21 mouse cellular contexts compared by ENCODE assay signal in genomic region chr17:31334509-31335260, GRCm38 (mm10). TPM values are rescaled to one million over a fixed set of nuclear protein-coding genes. Genes with fewer than 3 reads are reported as not detected.
DNase-seq lines count a peak whose midpoint lies in the region; ATAC-seq and TF ChIP-seq lines count a peak whose summit lies in the region.
"Had no signal": no experiment of that assay in that cellular context is flagged by ENCODE, and none has a peak within 500 bp of the region (broad histone marks: within the 10 kb centered on the region; RNA-seq: fewer than 3 reads in every experiment).

No protein-coding gene starts in this region.

- ATAC-seq in forebrain, postnatal 0 days, result peak; percentile 90
- ATAC-seq: lung, postnatal 0 days; midbrain, embryonic 13.5 days had no signal

- no peaks in the 10 kb centered on the region for H3K4me1 ChIP-seq in forebrain, postnatal 0 days (ENCODE audit: insufficient read depth)
- H3K4me1 ChIP-seq in forebrain, embryonic 10.5 days, result peaks cover 10% of the 10 kb centered on the region
- H3K4me1 ChIP-seq: embryonic facial prominence, embryonic 13.5 days; midbrain, embryonic 13.5 days; neural tube, embryonic 13.5 days had no signal

- H3K9me3 ChIP-seq in forebrain, postnatal 0 days (ENCODE audit: low read length), result no peaks in the 10 kb centered on the region
- H3K9me3 ChIP-seq in forebrain, embryonic 10.5 days, result no peaks in the 10 kb centered on the region; the same call in 1 of the 2 replicates
- H3K9me3 ChIP-seq: heart, embryonic 10.5 days; midbrain, embryonic 13.5 days; neural tube, embryonic 13.5 days had no signal

- H3K4me2 ChIP-seq in forebrain, postnatal 0 days (ENCODE audit: low read depth), result no peak overlapping the region
- H3K4me2 ChIP-seq: embryonic facial prominence, embryonic 13.5 days; midbrain, embryonic 13.5 days; neural tube, embryonic 13.5 days had no signal

- H3K36me3 ChIP-seq in forebrain, postnatal 0 days (ENCODE audit: insufficient read depth), result no peaks in the 10 kb centered on the region; the same call in 1 of the 2 replicates
- no peaks in the 10 kb centered on the region for H3K36me3 ChIP-seq in forebrain, embryonic 10.5 days (replicated peaks)
- H3K36me3 ChIP-seq: embryonic facial prominence, embryonic 13.5 days; heart, embryonic 10.5 days had no signal

- 71% methylated on average over 11 of the region's 11 CpGs for WGBS in forebrain, postnatal 0 days
- 94% methylated on average over 11 of the region's 11 CpGs for WGBS in forebrain, embryonic 10.5 days

- no peak for TF ChIP-seq CTCF in forebrain, postnatal 0 days (IDR thresholded peaks at IDR 0.05; ENCODE audit: low read depth)

- H3K27ac ChIP-seq in forebrain, postnatal 0 days (ENCODE audit: low read depth, low read length), result 0 out of 2 replicates have a peak overlapping the region, but pooled peaks have one; percentile 50
- no peak overlapping the region for H3K27ac ChIP-seq in forebrain, embryonic 10.5 days
- H3K27ac ChIP-seq: embryonic facial prominence, embryonic 13.5 days; heart, embryonic 10.5 days; midbrain, embryonic 13.5 days; neural tube, embryonic 13.5 days; stomach, postnatal 0 days had no signal

- H3K4me3 ChIP-seq in forebrain, postnatal 0 days (ENCODE audit: low read depth, low read length), result no peak overlapping the region
- no peak overlapping the region for H3K4me3 ChIP-seq in forebrain, embryonic 10.5 days
- H3K4me3 ChIP-seq: embryonic facial prominence, embryonic 13.5 days; heart, embryonic 10.5 days; midbrain, embryonic 13.5 days; neural tube, embryonic 13.5 days had no signal

- H3K9ac ChIP-seq in forebrain, postnatal 0 days, result no peak overlapping the region
- H3K9ac ChIP-seq: embryonic facial prominence, embryonic 13.5 days; midbrain, embryonic 13.5 days; neural tube, embryonic 13.5 days had no signal

- no peaks in the 10 kb centered on the region for H3K27me3 ChIP-seq in forebrain, postnatal 0 days (ENCODE audit: insufficient read depth, low read length)
- no peaks in the 10 kb centered on the region for H3K27me3 ChIP-seq in forebrain, embryonic 10.5 days (ENCODE audit: poor library complexity, severe bottlenecking)
- H3K27me3 ChIP-seq: embryonic facial prominence, embryonic 13.5 days; midbrain, embryonic 13.5 days; neural tube, embryonic 13.5 days had no signal

- peak; percentile 68 for DNase-seq in forebrain, postnatal 0 days
- DNase-seq in forebrain, embryonic 10.5 days (ENCODE audit: extremely low spot score, low spot score), result no peak
- peak; percentile 38 to 75 for DNase-seq in layer of hippocampus, postnatal 14 days (ENCODE audit: low spot score in 2 of 2)
- no peak for DNase-seq in layer of hippocampus, adult 9-10 months (ENCODE audit: low spot score)
- DNase-seq in cerebellum, adult 18-20 months, result peak; percentile 68 to 77
- peak; percentile 78 to 81 for DNase-seq in cerebellum, postnatal 25 days
- DNase-seq in gastrocnemius, postnatal 25 days, result no peak
- no peak for DNase-seq in lung, postnatal 25 days (ENCODE audit: low spot score)
- DNase-seq: adrenal gland, postnatal 25 days; kidney, adult 18-20 months; kidney, postnatal 25 days; liver; right cerebral cortex, adult 18-20 months had no signal

RNA-seq across cellular contexts. Expression of gene Slc37a1, which starts 48.1 kb away (rescaled TPM):
- total RNA-seq in forebrain, postnatal 0 days (2014; rRNA removed), result 10.0 and 15.3 TPM in 2 replicates
- polyA plus RNA-seq in forebrain, postnatal 0 days (2015; fragmentation: Nextera tagmentation; extraction: Ambion mirVana), result 4.7 and 6.7 TPM in 2 replicates
- polyA plus RNA-seq in forebrain, embryonic 10.5 days (2016; fragmentation: Nextera tagmentation; extraction: Ambion mirVana), result 4.5 and 6.7 TPM in 2 replicates
- total RNA-seq in layer of hippocampus, postnatal 14 days (2021), result 1 to 10 TPM; 4.2 to 7.0 TPM
- total RNA-seq in gastrocnemius, postnatal 25 days (2021), result 1 to 10 TPM; 3.0 to 5.2 TPM

RNA-seq across cellular contexts. Expression of gene Pde9a, which starts 51.3 kb away (rescaled TPM):
- total RNA-seq in forebrain, postnatal 0 days (2014; rRNA removed), result 40.4 and 43.9 TPM in 2 replicates
- polyA plus RNA-seq in forebrain, postnatal 0 days (2015; fragmentation: Nextera tagmentation; extraction: Ambion mirVana), result 35.5 and 43.6 TPM in 2 replicates
- polyA plus RNA-seq in forebrain, embryonic 10.5 days (2016; fragmentation: Nextera tagmentation; extraction: Ambion mirVana), result 16.6 and 16.8 TPM in 2 replicates
- total RNA-seq in layer of hippocampus, postnatal 14 days (2021), result 10 to 100 TPM; 25.9 to 28.3 TPM
- total RNA-seq in gastrocnemius, postnatal 25 days (2021), result 1 to 10 TPM; 2.4 to 2.8 TPM
- total RNA-seq: CH12.LX, MEL had no signal

RNA-seq across cellular contexts. Expression of gene Rsph1, which starts 57.5 kb away (rescaled TPM):
- total RNA-seq in forebrain, postnatal 0 days (2014; rRNA removed), result 2.8 and 6.0 TPM in 2 replicates
- polyA plus RNA-seq in forebrain, postnatal 0 days (2015; fragmentation: Nextera tagmentation; extraction: Ambion mirVana), result 6.9 and 11.3 TPM in 2 replicates
- 3.5 and 4.3 TPM in 2 replicates for polyA plus RNA-seq in forebrain, embryonic 10.5 days (2016; fragmentation: Nextera tagmentation; extraction: Ambion mirVana)
- 10 to 100 TPM; 13.5 to 20.8 TPM for total RNA-seq in layer of hippocampus, postnatal 14 days (2021)
- 10 to 100 TPM in 1 of 2 experiments, 1 to 10 TPM in 1; 8.0 to 10.2 TPM for total RNA-seq in gastrocnemius, postnatal 25 days (2021)
- total RNA-seq: CH12.LX had no signal

Comparison
In these comparisons a context has a peak if more than half of its experiments do, and no peak if none do; other contexts are left out.
1. DNase-seq: peak in forebrain, postnatal 0 days (single experiment), layer of hippocampus, postnatal 14 days (2 of 2), cerebellum, adult 18-20 months (2 of 2) and cerebellum, postnatal 25 days (2 of 2); none in forebrain, embryonic 10.5 days (single experiment), layer of hippocampus, adult 9-10 months (single experiment), gastrocnemius, postnatal 25 days (single experiment) and lung, postnatal 25 days (single experiment).
2. RNA of gene Pde9a, which starts 51.3 kb away (total RNA-seq): 40.4 to 43.9 TPM in forebrain, postnatal 0 days and 25.9 to 28.3 TPM in layer of hippocampus, postnatal 14 days; 2.4 to 2.8 TPM in gastrocnemius, postnatal 25 days; every median in the first group is over 4 times any median in the second.